Mouse (Mus musculus): ENCODE results near the gene Nav1. TPM values are rescaled to one million over a fixed set of nuclear protein-coding genes. Genes with fewer than 3 reads are reported as not detected.

Gene Nav1
- polyA plus RNA-seq, 1 experiment from 2014 or later = 25.6 TPM

DNA sequence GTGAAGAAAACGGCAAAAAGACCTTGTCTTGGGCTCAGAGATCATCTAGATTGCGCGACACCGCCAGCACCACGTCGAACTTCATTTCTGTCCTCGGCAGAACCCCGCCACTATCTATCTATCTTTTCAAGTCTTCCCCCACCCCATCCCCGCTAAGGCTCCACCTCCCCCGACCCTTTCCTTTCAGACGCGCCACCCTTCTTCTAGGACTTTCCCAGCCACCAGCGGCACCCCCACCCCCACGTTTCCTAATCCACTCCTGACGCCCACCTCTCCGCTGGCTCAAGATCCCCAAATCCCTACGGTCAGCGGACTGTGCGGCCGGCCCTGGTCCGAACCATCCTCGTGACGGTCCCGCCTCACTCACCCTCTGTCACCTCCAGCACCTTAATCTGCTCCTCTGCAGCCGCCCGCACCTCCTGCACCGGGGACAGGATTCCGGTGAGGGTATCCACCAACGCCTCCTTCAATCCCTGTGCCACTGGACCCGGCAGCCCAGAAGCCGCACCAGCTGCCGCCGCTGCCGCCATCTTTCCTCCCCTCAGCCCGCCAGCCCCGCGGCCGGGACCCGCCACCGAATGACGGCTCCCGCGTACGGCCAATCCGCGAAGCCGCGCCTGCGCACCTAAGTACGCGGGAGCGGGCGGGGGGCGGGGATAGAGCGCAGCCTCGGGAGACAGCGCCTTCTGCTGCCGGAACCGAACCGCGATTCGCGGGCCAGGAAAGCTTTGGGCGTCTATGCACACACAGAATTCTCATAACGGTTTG lies 177.0 kb downstream of the Nav1 start, which contains the start of gene Ipo9:
Gene Ipo9, minus strand, starts transcription at position 599 of the 768 bp plus-strand sequence.
- no peaks in the 10 kb centered on the region for H3K9me3 ChIP-seq (ENCODE audit: control insufficient read depth, low read depth, low read length)
- peaks cover 13% of the 10 kb centered on the region; the same call in 1 of the 2 replicates for H3K4me1 ChIP-seq (ENCODE audit: control insufficient read depth, insufficient read depth, low read length)
- peak within 1 kb of the TSS; percentile 65 for H3K4me2 ChIP-seq (replicated peaks; ENCODE audit: low read depth, low read length)
- peak within 1 kb of the TSS; percentile 82 for H3K27ac ChIP-seq (ENCODE audit: low read length)
- WGBS = under 1% methylated on average over 65 of the region's 65 CpGs
- peak within 1 kb of the TSS; percentile 78 for H3K9ac ChIP-seq (replicated peaks; ENCODE audit: low read depth, low read length)
- no peaks in the 10 kb centered on the region for H3K27me3 ChIP-seq (ENCODE audit: control insufficient read depth, insufficient read depth, low read length)
- peak; percentile 92 for ATAC-seq (ENCODE audit: insufficient number of reproducible peaks, insufficient read depth, low FRiP score, low read depth)
- H3K36me3 ChIP-seq (ENCODE audit: control insufficient read depth, insufficient read depth, low read length) = peaks cover 17% of the 10 kb centered on the region
- H3K4me3 ChIP-seq (ENCODE audit: low read depth, low read length) = peak within 1 kb of the TSS; percentile 66

DNA sequence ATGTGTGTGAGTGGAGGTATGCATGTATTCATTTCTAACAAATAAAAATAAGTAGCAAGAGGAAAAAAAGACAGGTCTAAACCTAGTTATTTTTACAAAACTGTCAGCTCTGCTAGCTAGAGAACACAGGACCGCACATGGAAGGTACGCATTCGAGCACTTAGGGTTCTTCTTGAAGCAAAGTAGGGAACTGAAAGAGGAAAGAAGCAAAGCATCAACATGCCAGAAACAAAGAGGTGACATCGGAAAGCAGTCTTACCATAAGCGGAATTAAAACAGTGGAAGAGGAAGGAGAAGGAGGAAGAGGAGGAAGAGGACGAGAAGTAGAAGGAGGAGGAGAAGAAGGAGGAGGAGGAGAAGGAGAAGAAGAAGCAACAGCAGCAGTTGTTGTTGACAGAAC lies 179.7 kb downstream of the Nav1 start:
- no peak overlapping the region for H3K9ac ChIP-seq (replicated peaks; ENCODE audit: low read depth, low read length)
- peaks cover 25% of the 10 kb centered on the region for H3K36me3 ChIP-seq (ENCODE audit: control insufficient read depth, insufficient read depth, low read length)
- 90% methylated on average over 6 of the region's 6 CpGs for WGBS
- no peak overlapping the region for H3K27ac ChIP-seq (ENCODE audit: low read length)
- no peaks in the 10 kb centered on the region for H3K27me3 ChIP-seq (ENCODE audit: control insufficient read depth, insufficient read depth, low read length)
- peaks cover 13% of the 10 kb centered on the region; the same call in 1 of the 2 replicates for H3K4me1 ChIP-seq (ENCODE audit: control insufficient read depth, insufficient read depth, low read length)
- no peaks in the 10 kb centered on the region for H3K9me3 ChIP-seq (ENCODE audit: control insufficient read depth, low read depth, low read length)
- H3K4me3 ChIP-seq (ENCODE audit: low read depth, low read length) = no peak overlapping the region
- H3K4me2 ChIP-seq (replicated peaks; ENCODE audit: low read depth, low read length) = 0 out of 2 replicates have a peak overlapping the region, but pooled peaks have one; percentile 6
- no peak for ATAC-seq (ENCODE audit: insufficient number of reproducible peaks, insufficient read depth, low FRiP score, low read depth)

GRCm38 (mm10) chr1:135426645-135427044 lies 180.4 kb downstream of the Nav1 start:
- H3K36me3 ChIP-seq (ENCODE audit: control insufficient read depth, insufficient read depth, low read length) = peaks cover 29% of the 10 kb centered on the region
- no peaks in the 10 kb centered on the region for H3K9me3 ChIP-seq (ENCODE audit: control insufficient read depth, low read depth, low read length)
- no peak overlapping the region for H3K4me3 ChIP-seq (ENCODE audit: low read depth, low read length)
- no peak for ATAC-seq (ENCODE audit: insufficient number of reproducible peaks, insufficient read depth, low FRiP score, low read depth)
- no peak overlapping the region for H3K4me2 ChIP-seq (replicated peaks; ENCODE audit: low read depth, low read length)
- H3K27me3 ChIP-seq (ENCODE audit: control insufficient read depth, insufficient read depth, low read length) = no peaks in the 10 kb centered on the region
- H3K9ac ChIP-seq (replicated peaks; ENCODE audit: low read depth, low read length) = no peak overlapping the region
- WGBS = 91% methylated on average over 10 of the region's 10 CpGs
- peaks cover 13% of the 10 kb centered on the region; the same call in 1 of the 2 replicates for H3K4me1 ChIP-seq (ENCODE audit: control insufficient read depth, insufficient read depth, low read length)
- H3K27ac ChIP-seq (ENCODE audit: low read length) = no peak overlapping the region

DNA sequence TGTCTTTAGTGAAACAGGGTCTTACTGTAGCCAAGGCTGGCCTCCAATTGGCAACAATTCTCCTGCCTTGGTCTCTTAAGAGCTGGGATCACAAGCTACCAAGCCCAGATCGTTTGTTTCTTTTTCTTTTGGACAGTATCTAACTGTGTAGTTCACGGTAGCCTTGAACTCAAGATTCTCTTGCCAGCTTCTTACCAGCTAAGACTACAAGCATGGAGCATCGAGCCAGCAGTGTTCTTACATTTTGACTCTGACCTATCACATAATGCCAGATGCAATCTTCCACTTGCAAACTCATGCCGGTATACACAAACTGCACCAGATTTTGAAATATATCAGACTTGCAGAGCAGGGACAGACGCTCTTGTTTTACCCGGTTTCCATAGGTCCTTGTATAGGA lies 184.3 kb downstream of the Nav1 start:
- Histone ChIP-seq H3K36me3 (ENCODE audit: control insufficient read depth, insufficient read depth, low read length) (peaks cover 56% of the 10 kb centered on the region), H3K27ac (ENCODE audit: low read length) (no peak overlapping the region), H3K4me1 (ENCODE audit: control insufficient read depth, insufficient read depth, low read length) (peaks cover 4% of the 10 kb centered on the region; the same call in 1 of the 2 replicates), H3K4me2 (replicated peaks; ENCODE audit: low read depth, low read length) (no peak overlapping the region), H3K27me3 (ENCODE audit: control insufficient read depth, insufficient read depth, low read length) (no peaks in the 10 kb centered on the region), H3K9me3 (ENCODE audit: control insufficient read depth, low read depth, low read length) (no peaks in the 10 kb centered on the region), H3K9ac (replicated peaks; ENCODE audit: low read depth, low read length) (no peak overlapping the region), H3K4me3 (ENCODE audit: low read depth, low read length) (no peak overlapping the region)
- WGBS = 93% methylated on average over 6 of the region's 6 CpGs
- no peak for ATAC-seq (ENCODE audit: insufficient number of reproducible peaks, insufficient read depth, low FRiP score, low read depth)

- Histone ChIP-seq H3K4me2 (replicated peaks; ENCODE audit: low read depth, low read length) (no peak overlapping the region), H3K27ac (ENCODE audit: low read length) (no peak overlapping the region), H3K4me1 (ENCODE audit: control insufficient read depth, insufficient read depth, low read length) (no peaks in the 10 kb centered on the region), H3K9ac (replicated peaks; ENCODE audit: low read depth, low read length) (no peak overlapping the region), H3K36me3 (ENCODE audit: control insufficient read depth, insufficient read depth, low read length) (peaks cover 85% of the 10 kb centered on the region), H3K9me3 (ENCODE audit: control insufficient read depth, low read depth, low read length) (no peaks in the 10 kb centered on the region), H3K4me3 (ENCODE audit: low read depth, low read length) (no peak overlapping the region), H3K27me3 (ENCODE audit: control insufficient read depth, insufficient read depth, low read length) (no peaks in the 10 kb centered on the region)
- ATAC-seq (ENCODE audit: insufficient number of reproducible peaks, insufficient read depth, low FRiP score, low read depth) = no peak
These were observed 193.1 kb downstream of the Nav1 start for GRCm38 (mm10) chr1:135413996-135414395.

DNA sequence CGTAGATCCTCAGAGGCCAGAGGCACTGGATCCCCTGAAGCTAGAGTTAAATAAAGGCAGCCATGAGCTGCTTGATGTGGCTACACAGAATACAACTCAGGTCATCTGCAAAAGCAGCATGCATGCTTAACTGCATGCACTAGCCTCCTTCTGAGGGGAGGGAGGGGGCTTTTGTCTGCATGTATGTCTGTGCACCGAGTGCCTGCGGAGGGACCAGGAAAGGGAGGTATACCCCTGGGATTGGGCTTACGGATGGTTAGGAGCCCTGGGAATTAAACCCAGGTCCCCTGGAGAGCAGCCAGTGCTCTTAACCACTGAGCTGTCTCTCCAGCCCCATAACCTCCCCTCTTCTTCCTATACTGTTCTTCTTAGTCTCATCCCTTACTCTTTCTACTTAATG lies 195.0 kb downstream of the Nav1 start:
- Histone ChIP-seq H3K4me1 (ENCODE audit: control insufficient read depth, insufficient read depth, low read length) (no peaks in the 10 kb centered on the region), H3K4me3 (ENCODE audit: low read depth, low read length) (no peak overlapping the region), H3K4me2 (replicated peaks; ENCODE audit: low read depth, low read length) (no peak overlapping the region), H3K9ac (replicated peaks; ENCODE audit: low read depth, low read length) (no peak overlapping the region), H3K36me3 (ENCODE audit: control insufficient read depth, insufficient read depth, low read length) (peaks cover 83% of the 10 kb centered on the region), H3K27ac (ENCODE audit: low read length) (no peak overlapping the region), H3K9me3 (ENCODE audit: control insufficient read depth, low read depth, low read length) (no peaks in the 10 kb centered on the region), H3K27me3 (ENCODE audit: control insufficient read depth, insufficient read depth, low read length) (no peaks in the 10 kb centered on the region)
- ATAC-seq (ENCODE audit: insufficient number of reproducible peaks, insufficient read depth, low FRiP score, low read depth) = no peak
- WGBS = 90% methylated on average over 4 of the region's 4 CpGs

DNA sequence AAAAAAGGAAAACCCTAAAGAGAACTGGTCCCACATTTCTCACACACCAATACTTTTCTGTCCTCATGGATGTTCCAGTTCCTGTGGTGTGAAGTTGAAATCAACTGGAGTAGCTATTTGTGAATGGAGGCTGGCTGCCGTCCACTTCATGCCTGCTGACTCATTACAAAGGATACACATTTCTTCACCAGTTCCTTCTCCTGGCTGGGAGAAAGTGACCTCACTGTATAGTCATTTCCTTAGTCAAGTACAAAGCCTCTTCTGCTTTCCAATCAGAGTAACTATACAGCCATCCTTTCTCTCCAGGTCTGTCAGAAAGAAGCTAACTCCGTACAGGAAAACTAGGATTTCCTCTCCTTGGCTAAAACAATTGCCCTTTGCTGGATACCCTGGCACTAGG lies 196.1 kb downstream of the Nav1 start:
- Histone ChIP-seq H3K27ac (ENCODE audit: low read length) (no peak overlapping the region), H3K9me3 (ENCODE audit: control insufficient read depth, low read depth, low read length) (no peaks in the 10 kb centered on the region), H3K36me3 (ENCODE audit: control insufficient read depth, insufficient read depth, low read length) (peaks cover 81% of the 10 kb centered on the region), H3K4me2 (replicated peaks; ENCODE audit: low read depth, low read length) (no peak overlapping the region), H3K4me1 (ENCODE audit: control insufficient read depth, insufficient read depth, low read length) (no peaks in the 10 kb centered on the region), H3K4me3 (ENCODE audit: low read depth, low read length) (no peak overlapping the region), H3K9ac (replicated peaks; ENCODE audit: low read depth, low read length) (no peak overlapping the region), H3K27me3 (ENCODE audit: control insufficient read depth, insufficient read depth, low read length) (no peaks in the 10 kb centered on the region)
- ATAC-seq (ENCODE audit: insufficient number of reproducible peaks, insufficient read depth, low FRiP score, low read depth) = no peak
- WGBS = 65% methylated on average over 2 of the region's 2 CpGs

DNA sequence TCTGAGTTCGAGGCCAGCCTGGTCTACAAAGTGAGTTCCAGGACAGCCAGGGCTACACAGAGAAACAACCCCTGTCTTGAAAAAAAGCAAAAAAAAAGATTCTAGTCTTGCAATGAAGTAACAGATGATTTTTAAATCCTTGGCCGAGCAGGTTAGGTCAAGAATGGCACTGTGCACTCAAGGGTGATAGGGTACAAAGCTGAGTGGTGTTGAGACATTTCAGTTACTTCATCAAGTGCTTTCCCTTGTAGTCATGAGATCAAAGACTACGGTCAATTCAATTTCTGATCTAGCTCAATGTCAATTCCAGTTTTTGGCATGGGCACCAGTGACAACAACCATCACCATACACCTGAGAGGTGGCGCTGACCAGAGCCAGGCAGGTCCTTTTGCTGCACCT lies 198.1 kb downstream of the Nav1 start:
- WGBS = 98% methylated on average over 4 of the region's 4 CpGs
- no peaks in the 10 kb centered on the region for H3K9me3 ChIP-seq (ENCODE audit: control insufficient read depth, low read depth, low read length)
- no peak overlapping the region for H3K27ac ChIP-seq (ENCODE audit: low read length)
- ATAC-seq (ENCODE audit: insufficient number of reproducible peaks, insufficient read depth, low FRiP score, low read depth) = no peak
- no peaks in the 10 kb centered on the region for H3K4me1 ChIP-seq (ENCODE audit: control insufficient read depth, insufficient read depth, low read length)
- no peak overlapping the region for H3K4me2 ChIP-seq (replicated peaks; ENCODE audit: low read depth, low read length)
- H3K4me3 ChIP-seq (ENCODE audit: low read depth, low read length) = no peak overlapping the region
- H3K36me3 ChIP-seq (ENCODE audit: control insufficient read depth, insufficient read depth, low read length) = peaks cover 87% of the 10 kb centered on the region
- no peak overlapping the region for H3K9ac ChIP-seq (replicated peaks; ENCODE audit: low read depth, low read length)
- H3K27me3 ChIP-seq (ENCODE audit: control insufficient read depth, insufficient read depth, low read length) = no peaks in the 10 kb centered on the region

DNA sequence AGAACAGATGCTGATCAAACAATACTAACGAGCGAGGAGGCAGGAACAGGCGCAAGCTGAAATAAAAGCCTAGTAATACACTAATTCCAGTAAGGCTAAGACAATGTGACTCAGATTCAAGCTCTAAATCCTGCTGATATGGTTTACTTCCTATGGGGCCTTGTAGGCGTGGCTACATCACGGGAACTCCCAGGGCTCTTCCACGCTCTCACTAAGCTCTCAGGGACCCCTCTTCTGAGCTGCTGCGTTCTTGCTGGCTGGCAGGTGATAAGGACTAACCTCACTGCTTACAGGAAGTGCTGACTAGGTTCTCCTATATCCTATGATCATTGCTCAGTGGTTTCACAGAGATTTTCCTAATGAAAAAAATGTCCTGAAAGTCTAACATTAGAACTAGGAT lies 201.7 kb downstream of the Nav1 start:
- Histone ChIP-seq H3K4me3 (ENCODE audit: low read depth, low read length) (no peak overlapping the region), H3K9me3 (ENCODE audit: control insufficient read depth, low read depth, low read length) (no peaks in the 10 kb centered on the region), H3K4me1 (ENCODE audit: control insufficient read depth, insufficient read depth, low read length) (no peaks in the 10 kb centered on the region), H3K36me3 (ENCODE audit: control insufficient read depth, insufficient read depth, low read length) (peaks cover 92% of the 10 kb centered on the region), H3K4me2 (replicated peaks; ENCODE audit: low read depth, low read length) (no peak overlapping the region), H3K27ac (ENCODE audit: low read length) (no peak overlapping the region), H3K27me3 (ENCODE audit: control insufficient read depth, insufficient read depth, low read length) (no peaks in the 10 kb centered on the region), H3K9ac (replicated peaks; ENCODE audit: low read depth, low read length) (no peak overlapping the region)
- no peak for ATAC-seq (ENCODE audit: insufficient number of reproducible peaks, insufficient read depth, low FRiP score, low read depth)
- 85% methylated on average over 7 of the region's 7 CpGs for whole genome bisulfite sequencing
